Mouse (Mus musculus): ENCODE results near the gene Gm5127. TPM values are rescaled to one million over a fixed set of nuclear protein-coding genes. Genes with fewer than 3 reads are reported as not detected.

Gene Gm5127
- polyA plus RNA-seq, 1 experiment from 2014 or later = 0.12 TPM

DNA sequence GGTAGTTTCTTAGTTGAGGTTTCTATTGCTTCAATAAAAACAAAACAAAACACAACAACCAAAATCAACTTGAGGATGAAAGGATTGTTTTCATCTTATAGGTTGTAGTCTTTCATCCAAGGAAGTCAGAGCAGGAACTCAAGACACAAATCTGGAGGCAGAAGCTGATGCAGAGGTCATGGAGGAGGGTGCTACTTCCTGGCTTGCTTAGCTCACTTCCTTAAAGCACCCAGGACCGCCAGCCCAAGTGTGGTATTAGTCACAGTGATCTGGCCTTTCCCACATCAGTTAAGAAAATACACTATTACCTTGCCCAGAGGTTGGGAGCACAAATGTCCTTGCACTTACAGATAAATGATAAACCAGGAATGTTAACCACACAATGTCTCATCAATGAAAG lies 45.5 kb downstream of the Gm5127 start:
- Histone ChIP-seq H3K27me3 (no peaks in the 10 kb centered on the region), H3K36me3 (no peaks in the 10 kb centered on the region), H3K4me3 (replicated peaks) (no peak overlapping the region), H3K4me2 (replicated peaks) (no peak overlapping the region), H3K9ac (no peak overlapping the region), H3K4me1 (no peaks in the 10 kb centered on the region), H3K27ac (replicated peaks) (no peak overlapping the region), H3K9me3 (replicated peaks) (no peaks in the 10 kb centered on the region)
- 69% methylated on average over 1 of the region's 1 CpGs for WGBS
- ATAC-seq (ENCODE audit: insufficient number of reproducible peaks, low FRiP score, low TSS enrichment, low read depth) = no peak

DNA sequence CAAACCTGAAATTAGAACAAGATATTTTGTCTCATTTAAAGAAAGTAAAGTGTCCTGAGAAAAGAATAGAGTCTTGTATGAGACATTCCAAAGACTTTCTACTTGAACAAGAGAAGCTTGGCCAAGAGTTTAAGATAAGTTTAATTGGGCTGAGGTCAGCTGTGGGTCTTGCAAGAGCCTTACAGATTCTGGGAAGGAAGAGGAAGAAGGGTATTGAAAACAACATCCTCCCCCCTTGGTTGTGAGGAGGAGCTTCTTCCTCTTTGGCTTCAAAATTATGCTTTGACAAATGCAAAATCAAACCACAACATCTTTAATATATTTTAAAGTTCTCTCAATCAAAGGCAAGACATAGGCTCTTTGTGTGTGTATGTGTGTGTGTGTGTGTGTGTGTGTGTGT lies 50.6 kb downstream of the Gm5127 start:
- H3K27me3 ChIP-seq = 0 out of 2 replicates have a peak, but pooled peaks cover 3% of the 10 kb centered on the region
- H3K36me3 ChIP-seq = no peaks in the 10 kb centered on the region
- ATAC-seq (ENCODE audit: insufficient number of reproducible peaks, low FRiP score, low TSS enrichment, low read depth) = no peak
- no peak overlapping the region for H3K4me2 ChIP-seq (replicated peaks)
- H3K9ac ChIP-seq = no peak overlapping the region
- H3K4me1 ChIP-seq = no peaks in the 10 kb centered on the region
- H3K27ac ChIP-seq (replicated peaks) = no peak overlapping the region
- no peaks in the 10 kb centered on the region for H3K9me3 ChIP-seq (replicated peaks)
- H3K4me3 ChIP-seq (replicated peaks) = no peak overlapping the region

- Histone ChIP-seq H3K9me3 (replicated peaks) (no peaks in the 10 kb centered on the region), H3K4me3 (replicated peaks) (no peak overlapping the region), H3K9ac (no peak overlapping the region), H3K27me3 (0 out of 2 replicates have a peak, but pooled peaks cover 3% of the 10 kb centered on the region), H3K36me3 (no peaks in the 10 kb centered on the region), H3K4me2 (replicated peaks) (no peak overlapping the region), H3K27ac (replicated peaks) (no peak overlapping the region), H3K4me1 (no peaks in the 10 kb centered on the region)
- WGBS = 70% methylated on average over 3 of the region's 3 CpGs
- ATAC-seq (ENCODE audit: insufficient number of reproducible peaks, low FRiP score, low TSS enrichment, low read depth) = no peak
Measured at GRCm38 (mm10) chrX:106634799-106635541, 52.0 kb downstream of the Gm5127 start.

DNA sequence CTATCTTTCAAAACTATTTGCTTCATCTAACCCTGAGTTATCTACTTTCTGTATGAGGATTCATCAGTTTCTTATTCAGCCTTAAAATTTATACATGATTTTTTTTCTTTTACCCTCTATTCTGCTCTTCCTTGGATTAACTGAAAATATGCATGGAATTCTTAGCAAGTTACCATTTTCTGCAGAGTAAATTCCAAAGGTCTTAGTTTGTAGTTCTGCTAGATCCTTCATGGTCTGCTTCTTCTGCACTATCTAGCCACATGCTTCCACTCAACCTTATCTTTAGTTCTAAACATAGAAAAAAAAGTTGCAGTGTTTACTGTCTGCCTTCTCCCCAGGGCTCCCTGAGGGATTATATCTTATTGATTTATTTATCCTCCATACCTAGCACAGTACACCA lies 79.1 kb downstream of the Gm5127 start:
- no peaks in the 10 kb centered on the region for H3K36me3 ChIP-seq
- H3K27me3 ChIP-seq = no peaks in the 10 kb centered on the region
- no peak overlapping the region for H3K4me2 ChIP-seq (replicated peaks)
- no peaks in the 10 kb centered on the region for H3K4me1 ChIP-seq
- no peaks in the 10 kb centered on the region for H3K9me3 ChIP-seq (replicated peaks)
- no peak overlapping the region for H3K4me3 ChIP-seq (replicated peaks)
- H3K27ac ChIP-seq (replicated peaks) = no peak overlapping the region
- no peak for ATAC-seq (ENCODE audit: insufficient number of reproducible peaks, low FRiP score, low TSS enrichment, low read depth)
- no peak overlapping the region for H3K9ac ChIP-seq

- no peak for ATAC-seq (ENCODE audit: insufficient number of reproducible peaks, low FRiP score, low TSS enrichment, low read depth)
- no peak overlapping the region for H3K9ac ChIP-seq
- H3K27ac ChIP-seq (replicated peaks) = no peak overlapping the region
- no peaks in the 10 kb centered on the region for H3K4me1 ChIP-seq
- no peaks in the 10 kb centered on the region for H3K9me3 ChIP-seq (replicated peaks)
- no peak overlapping the region for H3K4me3 ChIP-seq (replicated peaks)
- no peaks in the 10 kb centered on the region for H3K27me3 ChIP-seq
- no peaks in the 10 kb centered on the region for H3K36me3 ChIP-seq
- no peak overlapping the region for H3K4me2 ChIP-seq (replicated peaks)
- WGBS = 71% methylated on average over 3 of the region's 3 CpGs
Measured at GRCm38 (mm10) chrX:106704590-106704989, 121.6 kb downstream of the Gm5127 start.

- no peak overlapping the region for H3K27ac ChIP-seq (replicated peaks)
- ATAC-seq (ENCODE audit: insufficient number of reproducible peaks, low FRiP score, low TSS enrichment, low read depth) = no peak
- no peak overlapping the region for H3K4me3 ChIP-seq (replicated peaks)
- no peak overlapping the region for H3K4me2 ChIP-seq (replicated peaks)
- H3K36me3 ChIP-seq = no peaks in the 10 kb centered on the region
- no peaks in the 10 kb centered on the region for H3K4me1 ChIP-seq
- H3K9ac ChIP-seq = no peak overlapping the region
- H3K27me3 ChIP-seq = no peaks in the 10 kb centered on the region
- H3K9me3 ChIP-seq (replicated peaks) = no peaks in the 10 kb centered on the region
- 39% methylated on average over 2 of the region's 2 CpGs for WGBS
Measured at GRCm38 (mm10) chrX:106717160-106717559, 134.2 kb downstream of the Gm5127 start.

DNA sequence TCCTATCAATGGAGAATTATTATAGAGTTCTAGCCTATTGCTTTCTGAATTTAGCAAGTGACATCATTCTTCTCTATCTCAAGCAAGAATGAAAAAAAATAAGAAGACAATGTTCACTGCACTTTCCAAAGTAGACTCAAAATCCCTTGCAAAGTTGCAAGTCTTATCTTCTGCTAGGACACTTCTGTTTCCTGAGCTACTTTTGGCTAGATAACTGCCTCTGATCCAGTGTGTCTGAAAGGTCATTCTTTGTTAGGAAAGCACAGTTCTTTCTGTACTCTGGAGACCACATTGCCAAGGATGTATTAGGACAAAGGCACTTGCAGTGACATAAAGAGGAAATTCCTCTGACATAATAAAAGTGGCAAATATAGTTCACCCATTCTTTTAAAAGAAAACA lies 159.3 kb downstream of the Gm5127 start:
- no peaks in the 10 kb centered on the region for H3K36me3 ChIP-seq
- H3K9me3 ChIP-seq (replicated peaks) = no peaks in the 10 kb centered on the region
- no peaks in the 10 kb centered on the region for H3K27me3 ChIP-seq
- no peak overlapping the region for H3K4me2 ChIP-seq (replicated peaks)
- no peak overlapping the region for H3K9ac ChIP-seq
- H3K4me1 ChIP-seq = no peaks in the 10 kb centered on the region
- H3K4me3 ChIP-seq (replicated peaks) = no peak overlapping the region
- no peak for ATAC-seq (ENCODE audit: insufficient number of reproducible peaks, low FRiP score, low TSS enrichment, low read depth)
- no peak overlapping the region for H3K27ac ChIP-seq (replicated peaks)

GRCm38 (mm10) chrX:106755272-106755671 lies 172.3 kb downstream of the Gm5127 start:
- ATAC-seq (ENCODE audit: insufficient number of reproducible peaks, low FRiP score, low TSS enrichment, low read depth) = no peak
- no peaks in the 10 kb centered on the region for H3K4me1 ChIP-seq
- no peaks in the 10 kb centered on the region for H3K27me3 ChIP-seq
- H3K9ac ChIP-seq = no peak overlapping the region
- WGBS = 50% methylated on average over 1 of the region's 1 CpGs
- H3K36me3 ChIP-seq = no peaks in the 10 kb centered on the region
- no peak overlapping the region for H3K27ac ChIP-seq (replicated peaks)
- H3K9me3 ChIP-seq (replicated peaks) = no peaks in the 10 kb centered on the region
- H3K4me3 ChIP-seq (replicated peaks) = no peak overlapping the region
- H3K4me2 ChIP-seq (replicated peaks) = no peak overlapping the region

Small RNA genes within 50 kb of the gene (microRNA-seq; reads per million reads assigned to microRNA genes)
- not detected for gene Gm22102 (ENCODE audit: borderline number of aligned reads)

Other genes with a start within 250 kb of the Gm5127 start
- 10.2 and 13.0 TPM in 2 replicates for gene Fndc3c1, start 97.8 kb upstream of the Gm5127 start, polyA plus RNA-seq (2015; fragmentation: Nextera tagmentation; extraction: Ambion mirVana)
- 1.6 and 1.8 TPM in 2 replicates for gene Cysltr1, start 20.5 kb downstream of the Gm5127 start, polyA plus RNA-seq (2015; fragmentation: Nextera tagmentation; extraction: Ambion mirVana)

Data from embryonic facial prominence, embryonic 15.5 days (tissue).